Mouse (Mus musculus) erythroblast, embryonic 14.5 days (primary cell): Measurements from ENCODE around the gene 1700037H04Rik. TPM values are rescaled to one million over a fixed set of nuclear protein-coding genes. Genes with fewer than 3 reads are reported as not detected.

Experiments used
- H3K27me3 ChIP-seq: 2 replicates; pipeline ENCODE4 v1.6.1; 2012; ENCODE audit warnings: inconsistent platforms; ENCODE audit not compliant: control insufficient read depth
- H3K36me3 ChIP-seq: 2 replicates; pipeline ENCODE4 v1.6.1; 2012; ENCODE audit warnings: mild to moderate bottlenecking, inconsistent platforms; ENCODE audit not compliant: control insufficient read depth
- H3K4me1 ChIP-seq: 2 replicates; pipeline ENCODE4 v1.6.1; 2012; ENCODE audit warnings: inconsistent platforms; ENCODE audit not compliant: control insufficient read depth
- H3K4me3 ChIP-seq: replicated peaks from 2 replicates; pipeline ENCODE3; 2012; ENCODE audit warnings: moderate library complexity, mild to moderate bottlenecking, inconsistent platforms
- H3K9me3 ChIP-seq: 2 replicates; pipeline ENCODE4 v1.6.1; 2012; ENCODE audit warnings: low read length, inconsistent platforms, mixed read lengths; ENCODE audit not compliant: control insufficient read depth
- GATA1 ChIP-seq: IDR thresholded peaks from 2 replicates; pipeline ENCODE4 v1.6.1; 2012; ENCODE audit warnings: low read length, inconsistent platforms, mixed read lengths
- TAL1 ChIP-seq: IDR thresholded peaks from 3 replicates; pipeline ENCODE4 v1.6.1; 2012; ENCODE audit warnings: low read length, inconsistent platforms, mixed read lengths
- polyA plus RNA-seq: library from polyadenylated mRNA; stranded (reverse); fragments of >175 nt; gene quantifications from 2 replicates; pipeline ENCODE4 v1.2.3, GENCODE M21; 2012

1700037H04Rik gene
- polyA plus RNA-seq, 1 experiment: 219 TPM

GRCm38 (mm10) chr2:131143007-131143780 is 16.7 kb downstream of the 1700037H04Rik start:
- peaks cover 92% of the 10 kb centered on the region for H3K36me3 ChIP-seq
- TF ChIP-seq GATA1 (no peak), TAL1 (no peak)

GRCm38 (mm10) chr2:131142592-131142991 is 17.3 kb downstream of the 1700037H04Rik start:
- no peak overlapping the region for H3K4me3 ChIP-seq
- TF ChIP-seq GATA1: no peak
- TF ChIP-seq TAL1: no peak
- peaks cover 92% of the 10 kb centered on the region for H3K36me3 ChIP-seq
- peaks cover 5% of the 10 kb centered on the region; the same call in 1 of the 2 replicates for H3K9me3 ChIP-seq
- H3K4me1 ChIP-seq: peaks cover 72% of the 10 kb centered on the region
- no peaks in the 10 kb centered on the region; the same call in 1 of the 2 replicates for H3K27me3 ChIP-seq

More at GRCm38 (mm10) chr2:131143007-131143780, 16.7 kb downstream of the 1700037H04Rik start:
- Histone ChIP-seq H3K9me3 (peaks cover 5% of the 10 kb centered on the region; the same call in 1 of the 2 replicates), H3K27me3 (no peaks in the 10 kb centered on the region; the same call in 1 of the 2 replicates), H3K4me3 (no peak overlapping the region), H3K4me1 (peaks cover 68% of the 10 kb centered on the region)

DNA sequence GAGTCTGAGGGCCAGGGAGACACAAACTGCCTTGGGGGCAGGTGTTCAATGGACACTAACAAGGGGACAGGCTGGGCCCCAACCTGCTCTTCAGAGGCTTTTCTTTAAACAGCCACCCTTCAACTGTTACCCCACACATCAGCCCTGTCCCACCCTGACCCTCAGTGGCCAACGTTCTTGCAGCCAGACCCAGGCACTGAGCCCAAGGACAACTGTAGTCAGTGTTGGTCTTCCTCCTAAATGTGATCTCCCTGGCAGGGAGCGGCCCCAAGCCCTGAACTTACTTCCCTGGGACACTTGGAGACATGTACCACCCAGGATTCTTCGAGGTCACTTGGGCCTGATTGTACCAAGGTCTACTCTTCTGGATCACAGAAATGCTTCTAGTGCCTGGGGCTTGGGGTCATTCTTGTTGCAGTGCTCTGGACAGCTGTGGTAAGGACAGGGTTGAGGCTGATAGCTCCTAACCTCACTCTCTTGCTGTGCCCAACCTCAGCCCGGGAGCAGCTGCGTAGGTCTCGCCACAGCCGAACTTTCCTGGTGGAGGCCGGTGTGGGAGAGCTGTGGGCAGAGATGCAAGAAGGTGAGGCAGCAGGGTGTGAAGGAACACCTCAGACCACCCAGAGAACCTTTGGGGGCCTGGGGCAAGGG is 18.4 kb downstream of the 1700037H04Rik start:
- Histone ChIP-seq H3K27me3 (no peaks in the 10 kb centered on the region; the same call in 1 of the 2 replicates), H3K4me1 (peaks cover 80% of the 10 kb centered on the region), H3K36me3 (peaks cover 89% of the 10 kb centered on the region), H3K9me3 (peaks cover 5% of the 10 kb centered on the region; the same call in 1 of the 2 replicates), H3K4me3 (no peak overlapping the region)
- no peak for TF ChIP-seq TAL1
- no peak for TF ChIP-seq GATA1

DNA sequence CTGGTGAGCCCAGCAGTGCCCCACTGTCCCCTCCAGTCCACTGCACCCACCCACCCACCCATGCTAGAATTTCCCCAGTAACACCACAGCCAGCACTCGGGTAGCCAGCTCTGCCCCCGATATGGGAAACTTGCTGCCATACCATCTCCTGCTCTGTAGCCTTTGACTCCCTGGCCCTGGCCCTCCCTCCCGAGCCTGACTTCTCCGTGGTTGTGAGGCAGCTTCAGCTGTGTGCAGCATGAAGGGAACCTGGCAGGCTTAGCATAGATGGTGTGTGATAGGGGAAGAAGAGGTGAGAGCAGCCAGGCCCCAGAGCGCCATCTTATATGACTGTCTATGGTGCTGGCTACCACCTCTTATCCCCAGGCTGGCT is 19.4 kb downstream of the 1700037H04Rik start:
- peaks cover 5% of the 10 kb centered on the region; the same call in 1 of the 2 replicates for H3K9me3 ChIP-seq
- H3K4me1 ChIP-seq: peaks cover 87% of the 10 kb centered on the region
- H3K36me3 ChIP-seq: peaks cover 80% of the 10 kb centered on the region
- no peak for TF ChIP-seq GATA1
- no peak for TF ChIP-seq TAL1
- no peak overlapping the region for H3K4me3 ChIP-seq
- H3K27me3 ChIP-seq: no peaks in the 10 kb centered on the region; the same call in 1 of the 2 replicates

DNA sequence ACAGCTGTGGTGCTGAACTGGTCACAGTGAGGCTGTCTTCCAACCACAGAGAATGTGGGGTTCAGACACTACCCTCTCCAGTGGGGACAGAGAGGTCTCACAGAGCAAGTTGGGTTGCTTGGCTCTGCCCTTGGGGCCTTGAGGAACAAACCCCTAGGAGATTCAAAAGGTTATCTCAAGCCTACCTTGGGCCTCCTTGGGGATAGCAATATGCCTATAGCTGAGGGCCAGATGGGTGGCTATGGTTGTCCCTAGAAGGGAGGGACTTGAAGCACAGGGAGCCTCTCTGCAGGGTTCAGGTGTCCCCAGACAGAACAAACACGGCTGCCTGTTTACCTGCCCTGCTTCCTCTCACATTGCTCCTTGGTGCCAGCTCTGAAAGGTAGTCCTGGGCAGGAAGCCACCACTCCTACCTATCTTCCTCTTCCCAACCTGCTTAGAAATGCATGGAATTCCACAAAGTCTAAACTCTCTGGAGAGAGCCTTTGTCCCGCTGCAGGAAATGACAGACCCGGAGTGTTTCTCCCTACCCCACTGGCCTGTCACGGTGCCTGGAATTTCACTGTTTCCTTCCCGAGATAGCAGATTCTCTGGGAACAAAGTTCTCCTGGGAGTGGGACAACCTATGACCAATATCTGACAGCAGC is 19.9 kb downstream of the 1700037H04Rik start:
- Histone ChIP-seq H3K27me3 (no peaks in the 10 kb centered on the region; the same call in 1 of the 2 replicates), H3K4me3 (no peak overlapping the region), H3K4me1 (peaks cover 92% of the 10 kb centered on the region), H3K9me3 (peaks cover 5% of the 10 kb centered on the region; the same call in 1 of the 2 replicates), H3K36me3 (peaks cover 79% of the 10 kb centered on the region)
- no peak for TF ChIP-seq GATA1
- TF ChIP-seq TAL1: no peak

- H3K27me3 ChIP-seq: no peaks in the 10 kb centered on the region; the same call in 1 of the 2 replicates
- TF ChIP-seq TAL1: no peak
- peaks cover 93% of the 10 kb centered on the region for H3K4me1 ChIP-seq
- no peaks in the 10 kb centered on the region for H3K9me3 ChIP-seq
- H3K36me3 ChIP-seq: peaks cover 79% of the 10 kb centered on the region
- no peak overlapping the region for H3K4me3 ChIP-seq
Measured at GRCm38 (mm10) chr2:131139287-131139686, 20.6 kb downstream of the 1700037H04Rik start.

GRCm38 (mm10) chr2:131138760-131139159 is 21.1 kb downstream of the 1700037H04Rik start:
- H3K4me1 ChIP-seq: peaks cover 98% of the 10 kb centered on the region

DNA sequence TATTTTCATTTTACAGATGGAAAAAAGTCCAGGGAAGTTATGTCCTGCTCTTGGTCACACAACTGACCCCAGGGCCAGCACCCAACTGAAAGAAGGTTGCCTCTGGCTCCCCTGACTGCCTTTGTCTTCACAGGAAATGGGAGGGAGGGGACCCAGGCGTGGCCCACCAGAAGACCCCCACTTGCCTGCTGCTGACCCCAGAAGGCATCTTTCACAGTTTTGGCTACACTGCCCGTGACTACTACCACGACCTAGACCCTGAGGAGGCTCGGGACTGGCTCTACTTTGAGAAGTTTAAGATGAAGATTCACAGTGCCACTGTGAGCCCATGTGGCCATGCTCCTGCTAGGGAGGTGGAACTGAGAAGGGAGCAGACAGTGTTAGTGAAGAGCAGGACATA is 21.6 kb downstream of the 1700037H04Rik start:
- Histone ChIP-seq H3K4me1 (peaks cover 99% of the 10 kb centered on the region), H3K9me3 (no peaks in the 10 kb centered on the region), H3K36me3 (peaks cover 75% of the 10 kb centered on the region), H3K4me3 (no peak overlapping the region), H3K27me3 (no peaks in the 10 kb centered on the region)
- TF ChIP-seq GATA1: no peak
- TF ChIP-seq TAL1: no peak

More at GRCm38 (mm10) chr2:131138760-131139159, 21.1 kb downstream of the 1700037H04Rik start:
- peaks cover 80% of the 10 kb centered on the region for H3K36me3 ChIP-seq
- TF ChIP-seq GATA1: no peak
- no peak for TF ChIP-seq TAL1
- H3K27me3 ChIP-seq: no peaks in the 10 kb centered on the region
- no peaks in the 10 kb centered on the region for H3K9me3 ChIP-seq
- H3K4me3 ChIP-seq: no peak overlapping the region
